Mouse (Mus musculus): ENCODE results near the gene Vav2. TPM values are rescaled to one million over a fixed set of nuclear protein-coding genes. Genes with fewer than 3 reads are reported as not detected.

The Vav2 gene
- polyA plus RNA-seq, 1 experiment from 2014 or later, result 4.5 TPM

- no peak overlapping the region for H3K4me3 ChIP-seq
- H3K9ac ChIP-seq, result peak overlapping the region; percentile 48; the same call in 1 of the 2 replicates
- 34% methylated on average over 5 of the region's 5 CpGs for WGBS
- H3K27ac ChIP-seq (ENCODE audit: poor library complexity, severe bottlenecking), result no peak overlapping the region
- ATAC-seq (ENCODE audit: insufficient number of reproducible peaks, low FRiP score), result no peak
- no peak overlapping the region for H3K4me2 ChIP-seq
- no peaks in the 10 kb centered on the region for H3K36me3 ChIP-seq
- H3K27me3 ChIP-seq (replicated peaks), result no peaks in the 10 kb centered on the region
- H3K4me1 ChIP-seq (replicated peaks), result peaks cover 72% of the 10 kb centered on the region
- H3K9me3 ChIP-seq (replicated peaks), result no peaks in the 10 kb centered on the region
Observed at GRCm38 (mm10) chr2:27417648-27418153, 9.1 kb downstream of the Vav2 start.

GRCm38 (mm10) chr2:27416425-27416824 lies 10.4 kb downstream of the Vav2 start:
- ATAC-seq (ENCODE audit: insufficient number of reproducible peaks, low FRiP score), result no peak
- peaks cover 82% of the 10 kb centered on the region for H3K4me1 ChIP-seq (replicated peaks)
- no peak overlapping the region for H3K4me2 ChIP-seq
- H3K9ac ChIP-seq, result 0 out of 2 replicates have a peak overlapping the region, but pooled peaks have one; percentile 16
- no peaks in the 10 kb centered on the region for H3K27me3 ChIP-seq (replicated peaks)
- no peaks in the 10 kb centered on the region for H3K9me3 ChIP-seq (replicated peaks)
- H3K4me3 ChIP-seq, result no peak overlapping the region
- no peak overlapping the region for H3K27ac ChIP-seq (ENCODE audit: poor library complexity, severe bottlenecking)
- WGBS, result 17% methylated on average over 3 of the region's 3 CpGs
- no peaks in the 10 kb centered on the region for H3K36me3 ChIP-seq

- H3K36me3 ChIP-seq, result no peaks in the 10 kb centered on the region
- H3K4me3 ChIP-seq, result no peak overlapping the region
- H3K27me3 ChIP-seq (replicated peaks), result no peaks in the 10 kb centered on the region
- 60% methylated on average over 11 of the region's 11 CpGs for WGBS
- no peak for ATAC-seq (ENCODE audit: insufficient number of reproducible peaks, low FRiP score)
- H3K9ac ChIP-seq, result no peak overlapping the region
- H3K4me2 ChIP-seq, result no peak overlapping the region
- no peaks in the 10 kb centered on the region for H3K9me3 ChIP-seq (replicated peaks)
- peaks cover 90% of the 10 kb centered on the region for H3K4me1 ChIP-seq (replicated peaks)
- H3K27ac ChIP-seq (ENCODE audit: poor library complexity, severe bottlenecking), result no peak overlapping the region
Observed at GRCm38 (mm10) chr2:27415060-27415783, 11.6 kb downstream of the Vav2 start.

GRCm38 (mm10) chr2:27413936-27414657 lies 12.7 kb downstream of the Vav2 start:
- peak overlapping the region; percentile 43; the same call in 1 of the 2 replicates for H3K9ac ChIP-seq
- ATAC-seq (ENCODE audit: insufficient number of reproducible peaks, low FRiP score), result 0 out of 2 replicates have a peak, but pooled peaks have one; percentile 31
- WGBS, result 26% methylated on average over 16 of the region's 16 CpGs
- no peaks in the 10 kb centered on the region for H3K9me3 ChIP-seq (replicated peaks)
- peak overlapping the region; percentile 46 for H3K4me2 ChIP-seq
- no peaks in the 10 kb centered on the region for H3K27me3 ChIP-seq (replicated peaks)
- no peak overlapping the region for H3K4me3 ChIP-seq
- H3K36me3 ChIP-seq, result no peaks in the 10 kb centered on the region
- no peak overlapping the region for H3K27ac ChIP-seq (ENCODE audit: poor library complexity, severe bottlenecking)
- H3K4me1 ChIP-seq (replicated peaks), result peaks cover 79% of the 10 kb centered on the region

- Histone ChIP-seq H3K27me3 (replicated peaks) (no peaks in the 10 kb centered on the region), H3K36me3 (no peaks in the 10 kb centered on the region), H3K4me1 (replicated peaks) (peaks cover 79% of the 10 kb centered on the region), H3K9ac (no peak overlapping the region), H3K9me3 (replicated peaks) (no peaks in the 10 kb centered on the region), H3K27ac (ENCODE audit: poor library complexity, severe bottlenecking) (no peak overlapping the region), H3K4me2 (no peak overlapping the region), H3K4me3 (no peak overlapping the region)
- 64% methylated on average over 2 of the region's 2 CpGs for WGBS
- no peak for ATAC-seq (ENCODE audit: insufficient number of reproducible peaks, low FRiP score)
Observed at GRCm38 (mm10) chr2:27413582-27413935, 13.3 kb downstream of the Vav2 start.

- no peak overlapping the region for H3K27ac ChIP-seq (ENCODE audit: poor library complexity, severe bottlenecking)
- 0 out of 2 replicates have a peak overlapping the region, but pooled peaks have one; percentile 8 for H3K9ac ChIP-seq
- WGBS, result 40% methylated on average over 7 of the region's 7 CpGs
- no peak overlapping the region for H3K4me3 ChIP-seq
- H3K4me2 ChIP-seq, result no peak overlapping the region
- H3K9me3 ChIP-seq (replicated peaks), result no peaks in the 10 kb centered on the region
- H3K36me3 ChIP-seq, result no peaks in the 10 kb centered on the region
- no peaks in the 10 kb centered on the region for H3K27me3 ChIP-seq (replicated peaks)
- H3K4me1 ChIP-seq (replicated peaks), result peaks cover 77% of the 10 kb centered on the region
- no peak for ATAC-seq (ENCODE audit: insufficient number of reproducible peaks, low FRiP score)
Observed at GRCm38 (mm10) chr2:27412245-27412800, 14.5 kb downstream of the Vav2 start.

- Histone ChIP-seq H3K4me1 (replicated peaks) (peaks cover 77% of the 10 kb centered on the region), H3K4me3 (no peak overlapping the region)
- WGBS, result 23% methylated on average over 8 of the region's 8 CpGs
Observed at GRCm38 (mm10) chr2:27411688-27412174, 15.1 kb downstream of the Vav2 start.

GRCm38 (mm10) chr2:27410518-27411140 lies 16.2 kb downstream of the Vav2 start:
- Histone ChIP-seq H3K27ac (ENCODE audit: poor library complexity, severe bottlenecking) (no peak overlapping the region), H3K9ac (no peak overlapping the region), H3K9me3 (replicated peaks) (no peaks in the 10 kb centered on the region), H3K4me1 (replicated peaks) (peaks cover 74% of the 10 kb centered on the region), H3K27me3 (replicated peaks) (no peaks in the 10 kb centered on the region), H3K4me3 (no peak overlapping the region), H3K4me2 (no peak overlapping the region), H3K36me3 (no peaks in the 10 kb centered on the region)
- no peak for ATAC-seq (ENCODE audit: insufficient number of reproducible peaks, low FRiP score)
- 74% methylated on average over 6 of the region's 6 CpGs for WGBS

More at GRCm38 (mm10) chr2:27411688-27412174, 15.1 kb downstream of the Vav2 start:
- ATAC-seq (ENCODE audit: insufficient number of reproducible peaks, low FRiP score), result peak; percentile 44; the same call in 1 of the 2 replicates
- H3K27me3 ChIP-seq (replicated peaks), result no peaks in the 10 kb centered on the region
- no peak overlapping the region for H3K9ac ChIP-seq
- no peaks in the 10 kb centered on the region for H3K36me3 ChIP-seq
- H3K4me2 ChIP-seq, result no peak overlapping the region
- H3K27ac ChIP-seq (ENCODE audit: poor library complexity, severe bottlenecking), result no peak overlapping the region
- no peaks in the 10 kb centered on the region for H3K9me3 ChIP-seq (replicated peaks)

GRCm38 (mm10) chr2:27408194-27408593 lies 18.6 kb downstream of the Vav2 start:
- Histone ChIP-seq H3K27me3 (replicated peaks) (no peaks in the 10 kb centered on the region), H3K27ac (ENCODE audit: poor library complexity, severe bottlenecking) (no peak overlapping the region), H3K4me2 (no peak overlapping the region), H3K9ac (no peak overlapping the region), H3K4me1 (replicated peaks) (peaks cover 66% of the 10 kb centered on the region), H3K4me3 (no peak overlapping the region), H3K36me3 (no peaks in the 10 kb centered on the region), H3K9me3 (replicated peaks) (no peaks in the 10 kb centered on the region)
- no peak for ATAC-seq (ENCODE audit: insufficient number of reproducible peaks, low FRiP score)
- 70% methylated on average over 3 of the region's 3 CpGs for WGBS

- WGBS, result 69% methylated on average over 5 of the region's 5 CpGs
- H3K27ac ChIP-seq (ENCODE audit: poor library complexity, severe bottlenecking), result no peak overlapping the region
- H3K27me3 ChIP-seq (replicated peaks), result no peaks in the 10 kb centered on the region
- H3K4me2 ChIP-seq, result no peak overlapping the region
- no peaks in the 10 kb centered on the region for H3K9me3 ChIP-seq (replicated peaks)
- no peak for ATAC-seq (ENCODE audit: insufficient number of reproducible peaks, low FRiP score)
- H3K36me3 ChIP-seq, result no peaks in the 10 kb centered on the region
- no peak overlapping the region for H3K9ac ChIP-seq
- H3K4me1 ChIP-seq (replicated peaks), result peaks cover 58% of the 10 kb centered on the region
- no peak overlapping the region for H3K4me3 ChIP-seq
Observed at GRCm38 (mm10) chr2:27406928-27407327, 19.9 kb downstream of the Vav2 start.
